Mouse (Mus musculus) MN1 (cell line): ENCODE data around the gene Plcxd2.

ENCODE experiments used
- DNase-seq: peaks from one replicate; pipeline ENCODE4 v3.0.0-alpha.2; 2016; ENCODE audit warnings: low spot score

The Plcxd2 gene

DNA sequence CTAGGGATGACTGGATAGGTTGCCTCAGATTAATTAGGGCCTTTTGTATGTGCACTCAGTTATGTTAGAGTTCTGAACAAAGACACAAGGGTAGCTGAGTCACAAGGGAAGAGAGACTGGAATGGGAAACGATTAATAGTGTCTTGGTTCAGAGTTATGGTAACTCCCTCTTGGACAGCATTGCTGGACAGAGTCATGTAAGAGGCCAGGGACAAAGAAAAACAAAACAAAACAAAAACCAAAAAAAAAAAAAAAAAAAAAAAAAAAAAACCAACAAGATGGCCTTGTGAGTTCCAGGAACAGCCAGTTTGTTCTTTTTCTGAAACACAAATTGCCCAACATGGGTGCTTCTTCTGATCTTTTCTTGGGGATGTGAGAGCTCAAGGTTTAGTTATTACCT lies 23.8 kb downstream of the Plcxd2 start:
- no peak for DNase-seq

DNA sequence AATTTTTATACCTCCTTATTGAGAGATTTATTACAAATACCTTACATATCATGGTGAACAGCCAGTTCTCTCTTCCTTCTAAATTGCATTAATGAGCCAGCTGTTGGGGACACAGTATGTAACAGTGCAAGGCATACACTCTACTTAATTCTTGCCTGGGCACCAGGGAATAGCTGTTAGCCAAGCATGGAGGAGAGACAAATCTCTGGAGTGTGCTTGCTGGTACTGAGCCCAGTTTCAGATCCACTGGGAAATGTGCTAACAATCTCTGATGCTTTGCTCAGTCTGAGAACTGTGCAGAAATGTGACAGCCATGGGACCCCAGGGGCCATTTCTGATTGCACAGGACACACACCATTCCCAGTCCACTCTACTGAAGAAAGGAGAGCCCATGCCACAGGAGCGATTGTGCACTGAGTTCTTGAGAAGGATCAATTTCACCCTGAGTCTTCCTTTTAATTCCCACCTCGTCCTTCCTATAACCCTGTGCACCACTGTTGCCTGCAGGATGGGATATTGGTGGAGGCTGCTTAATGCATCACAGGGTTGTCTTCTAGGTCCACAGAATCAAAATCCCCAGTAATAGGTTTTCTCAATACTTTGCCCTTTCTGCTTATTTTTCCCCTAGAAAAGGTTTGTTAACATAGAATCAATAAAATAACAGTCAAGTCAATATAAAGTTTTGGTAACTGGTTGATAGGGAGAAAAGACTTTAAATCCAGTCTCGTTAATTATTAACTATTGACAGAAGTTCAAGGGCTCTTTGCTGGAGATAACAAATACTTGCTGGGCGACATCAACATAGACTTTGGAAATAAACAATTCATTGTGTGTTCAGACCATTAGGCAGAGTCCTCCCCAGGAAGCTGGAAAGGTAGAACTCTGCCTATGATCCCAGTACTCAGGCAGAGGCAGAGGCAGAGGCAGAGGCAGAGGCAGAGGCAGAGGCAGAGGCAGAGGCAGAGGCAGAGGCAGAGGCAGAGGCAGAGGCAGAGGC lies 25.1 kb downstream of the Plcxd2 start:
- DNase-seq, result peak; percentile 7

DNA sequence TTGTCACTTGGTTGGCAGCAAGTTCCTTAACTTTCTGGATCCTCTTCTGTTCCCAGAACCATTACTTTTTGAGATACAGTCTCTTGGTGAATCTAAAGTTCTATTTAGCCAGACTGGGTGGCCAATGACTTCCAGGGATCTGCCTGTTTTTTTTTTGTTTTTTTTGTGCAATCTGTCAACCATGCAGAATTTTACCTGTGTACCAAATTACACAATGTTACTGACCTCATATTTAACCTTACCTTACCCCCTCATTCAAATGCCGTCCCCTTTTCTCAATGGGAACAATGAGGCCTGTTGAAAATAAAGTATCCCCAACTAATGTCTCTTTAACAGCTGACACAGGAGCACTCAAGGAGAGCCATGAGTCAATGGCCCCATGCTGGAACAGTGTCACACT lies 33.8 kb downstream of the Plcxd2 start:
- no peak for DNase-seq

DNA sequence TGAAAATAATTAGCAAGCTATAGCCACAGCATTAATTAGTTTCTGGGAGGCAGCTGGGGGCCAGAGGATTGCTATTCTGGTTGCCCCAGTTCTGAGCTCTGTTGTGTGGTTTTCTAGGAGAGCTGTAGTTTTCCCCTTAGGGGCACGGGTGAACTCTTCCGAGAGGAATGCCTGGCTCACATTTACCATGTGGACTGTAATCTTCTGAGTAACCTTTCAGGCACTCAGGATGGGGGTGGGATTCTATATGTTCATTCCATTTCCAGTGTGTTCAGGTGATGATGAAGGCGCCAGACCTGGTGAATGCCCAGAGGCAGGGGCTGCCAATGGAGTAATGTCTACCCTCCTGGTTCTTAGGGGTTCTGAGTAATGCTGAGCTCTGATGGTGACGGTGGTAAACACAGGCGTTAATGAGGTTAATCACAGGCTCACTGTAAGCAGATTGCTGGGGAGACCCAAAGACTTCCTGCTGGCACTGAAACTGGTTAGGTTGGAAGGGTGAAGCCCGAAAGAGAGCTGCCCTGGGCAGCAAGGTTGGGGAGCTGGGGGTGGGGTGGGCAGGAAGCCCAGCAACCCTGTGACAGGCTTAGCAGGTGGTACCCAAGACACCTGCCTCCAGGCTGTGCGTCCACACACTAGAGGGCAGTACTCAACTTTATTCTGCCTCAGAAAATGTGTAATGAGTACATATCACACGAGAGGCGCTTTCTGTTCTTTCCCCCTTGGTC lies 35.9 kb downstream of the Plcxd2 start:
- DNase-seq, result no peak

DNA sequence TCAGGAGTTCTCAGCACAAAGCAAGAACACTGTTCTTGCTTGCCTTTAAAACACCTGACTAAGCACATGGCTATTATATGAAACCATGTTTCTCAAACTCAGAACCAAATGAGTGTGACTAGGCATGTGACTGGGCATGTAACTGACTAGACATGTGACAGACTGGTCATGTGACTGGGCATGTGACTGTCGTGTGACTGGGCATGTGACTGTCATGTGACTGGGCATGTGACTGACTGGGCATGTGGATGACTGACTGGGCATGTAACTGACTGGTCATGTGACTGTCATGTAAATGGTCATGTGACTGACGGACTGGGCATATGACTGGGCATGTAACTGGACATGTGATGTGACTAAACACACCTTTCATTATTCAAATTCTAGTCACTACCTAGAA lies 39.8 kb downstream of the Plcxd2 start:
- DNase-seq, result peak; percentile 6

DNA sequence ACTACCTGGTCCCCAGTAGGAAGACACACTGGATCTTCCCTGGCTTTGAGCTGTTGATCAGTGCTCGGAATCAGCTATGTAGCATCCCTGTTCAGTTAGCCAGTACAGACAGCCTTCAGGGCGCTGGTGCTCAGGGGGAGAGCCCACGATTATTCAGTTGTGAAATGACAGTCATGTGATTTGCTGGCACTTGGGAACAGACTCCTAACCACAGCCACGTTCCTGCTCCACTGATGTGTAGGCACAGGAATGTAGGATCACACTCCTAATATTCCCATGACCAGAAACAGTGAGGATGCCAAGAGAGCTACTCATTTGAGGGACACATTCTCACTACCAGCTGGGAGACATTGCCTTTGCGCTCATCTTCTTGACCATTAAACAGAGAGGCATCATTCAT lies 41.3 kb downstream of the Plcxd2 start:
- no peak for DNase-seq

DNA sequence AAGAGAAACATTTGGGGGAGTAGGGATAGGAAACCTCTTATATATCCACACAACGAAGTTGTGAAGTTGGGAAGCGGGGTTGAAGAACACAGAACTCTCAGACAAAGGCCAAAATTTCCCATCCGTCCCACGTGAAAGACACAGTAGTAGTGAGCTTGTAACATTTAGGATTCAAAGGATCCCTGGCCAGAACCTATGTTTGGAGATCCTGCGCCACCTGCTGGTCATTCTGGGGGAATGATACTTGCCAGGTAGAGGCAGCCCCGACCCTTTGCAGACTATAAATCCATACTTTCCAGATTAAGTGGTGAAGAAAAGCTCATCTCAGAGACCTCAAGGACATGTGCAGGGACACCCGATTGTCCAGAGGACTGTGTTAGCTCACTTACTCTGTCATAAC lies 42.5 kb downstream of the Plcxd2 start:
- peak; percentile 49 for DNase-seq

DNA sequence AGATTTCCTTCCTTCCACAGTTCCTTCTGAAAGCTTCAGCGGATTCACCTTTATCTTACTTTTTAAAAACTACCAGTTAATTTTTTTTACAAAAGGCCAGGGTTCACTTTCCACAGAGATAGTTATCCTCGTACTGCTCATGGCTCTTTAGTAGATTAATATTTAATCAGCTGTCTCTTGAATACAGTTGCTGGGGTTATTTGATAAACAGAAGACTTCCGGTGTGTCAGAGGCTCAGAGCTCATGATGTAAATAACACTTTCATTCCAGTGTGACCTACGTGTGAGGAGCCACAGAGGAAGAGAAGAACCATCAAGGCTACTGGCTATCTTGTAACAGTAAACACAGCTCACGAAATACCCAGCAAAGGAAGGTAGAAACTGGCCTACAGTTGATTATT lies 43.4 kb downstream of the Plcxd2 start:
- no peak for DNase-seq

DNA sequence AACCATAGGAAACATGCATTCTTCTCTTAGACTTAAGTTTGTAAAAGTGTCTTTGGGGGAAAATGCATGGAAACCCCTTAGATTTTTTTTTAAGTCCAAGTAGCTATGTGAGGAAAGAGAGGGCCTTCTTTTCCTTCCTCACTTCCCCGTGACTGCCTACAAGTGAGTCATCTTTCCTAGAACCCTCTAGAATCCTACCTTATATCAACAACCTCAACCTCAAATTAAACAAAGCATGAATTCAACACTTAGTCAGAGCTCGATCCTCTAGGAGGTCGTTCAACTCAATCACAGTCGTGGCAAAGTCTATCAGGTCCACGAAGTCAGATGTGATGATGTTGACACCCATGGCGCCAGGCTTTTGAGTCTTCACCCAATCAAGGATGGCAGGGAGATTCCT lies 45.2 kb downstream of the Plcxd2 start:
- DNase-seq, result no peak

DNA sequence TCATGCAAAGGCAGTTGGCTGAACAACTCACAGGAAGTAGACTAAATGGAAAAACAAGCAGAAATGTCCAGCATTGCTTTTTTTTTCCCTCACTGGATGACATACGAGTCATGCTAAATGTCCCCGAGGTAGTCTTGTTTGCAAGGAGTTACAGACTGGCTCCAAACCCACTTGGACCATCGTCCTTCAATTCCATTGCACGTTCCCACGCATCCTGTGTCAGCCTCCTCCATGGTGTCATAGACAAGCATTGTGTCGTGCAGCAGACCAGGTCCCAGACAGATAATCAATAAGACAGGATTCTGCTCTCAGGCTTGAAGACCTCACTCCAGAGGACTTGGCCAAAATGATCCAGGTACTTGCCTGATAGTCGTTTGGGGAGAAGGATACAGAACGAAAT lies 46.2 kb downstream of the Plcxd2 start:
- DNase-seq, result no peak

DNA sequence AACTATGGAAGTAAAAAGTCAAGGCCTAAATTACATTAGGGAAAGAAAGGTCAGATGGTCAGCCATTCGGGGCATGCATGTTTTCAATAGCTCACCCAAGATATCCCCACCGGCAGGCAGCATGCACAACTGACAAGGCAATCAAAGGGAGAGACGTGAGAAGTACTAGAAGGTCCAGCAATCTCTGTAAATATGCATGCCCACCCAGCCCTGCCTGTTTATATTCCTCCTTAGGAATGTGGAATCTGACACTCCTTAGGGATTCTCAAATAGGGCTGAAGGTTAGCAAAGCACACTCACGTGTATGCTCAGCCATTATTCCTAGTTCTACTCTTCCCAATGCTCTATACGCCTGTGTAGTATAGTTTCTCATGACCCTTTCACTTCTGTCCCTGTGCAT lies 46.9 kb downstream of the Plcxd2 start:
- DNase-seq, result no peak

DNA sequence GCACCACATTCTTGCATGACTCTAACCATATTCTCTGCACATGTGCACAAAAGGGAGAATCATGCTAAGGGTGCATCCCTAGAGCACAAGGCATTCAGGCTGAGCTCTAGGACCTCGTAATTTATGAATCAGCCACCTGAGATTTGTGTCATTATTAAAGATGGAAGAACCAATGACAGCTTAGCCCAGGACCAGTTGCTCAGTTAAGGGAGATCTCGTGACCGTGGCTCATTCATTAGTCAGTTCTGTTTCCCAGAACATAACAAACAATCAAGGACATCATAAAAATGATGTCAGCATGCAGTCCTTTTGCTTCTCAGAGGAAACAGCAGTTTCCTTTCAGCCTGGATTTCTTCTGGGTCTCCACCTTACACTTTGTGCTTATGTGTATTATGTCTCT lies 49.0 kb downstream of the Plcxd2 start:
- DNase-seq, result no peak

DNA sequence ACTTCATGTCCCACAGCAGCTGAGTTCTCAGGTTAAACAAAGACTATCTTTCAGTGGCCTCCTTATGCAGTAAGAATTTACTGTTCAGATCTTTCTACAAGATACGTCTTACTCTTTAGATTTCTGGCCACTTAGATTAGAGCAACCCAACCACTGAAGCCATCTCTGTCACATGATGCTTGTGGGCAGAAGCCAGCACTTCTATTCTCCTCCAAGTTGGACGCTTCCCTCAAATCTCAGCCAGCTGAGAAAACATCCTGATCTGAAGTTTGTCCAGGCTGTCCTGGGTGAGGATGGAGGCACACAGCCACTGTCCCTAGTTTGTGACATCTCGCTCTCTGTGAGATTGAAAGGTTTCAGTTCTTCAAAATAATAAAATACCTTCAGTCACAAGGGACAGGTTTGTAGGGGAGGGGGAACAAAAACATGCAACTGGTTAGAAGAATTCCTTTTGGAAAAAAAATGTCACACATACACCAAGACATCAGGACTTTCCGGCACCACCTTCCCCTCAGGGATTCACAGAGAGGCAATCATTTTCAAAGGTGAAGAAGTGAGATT lies 53.5 kb downstream of the Plcxd2 start:
- DNase-seq, result no peak

DNA sequence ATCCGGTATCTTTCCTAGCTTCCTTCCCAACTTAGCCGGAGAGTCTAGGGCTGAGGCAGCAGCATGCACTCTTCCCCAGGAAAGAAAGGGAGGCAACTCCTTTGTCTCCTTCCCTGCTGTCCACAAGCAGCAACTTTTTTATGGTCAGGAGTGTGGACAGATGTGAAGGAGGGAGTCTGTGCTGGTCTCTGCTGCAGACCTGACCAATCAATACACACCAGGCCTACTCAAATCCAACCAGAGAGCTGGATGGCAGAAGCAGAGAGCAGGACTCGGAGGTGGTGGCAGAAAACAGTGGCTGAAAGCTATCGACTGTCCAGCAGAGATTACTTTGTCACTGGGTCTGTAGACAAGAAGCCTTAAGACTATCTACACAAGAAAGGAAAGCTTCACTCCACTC lies 56.6 kb downstream of the Plcxd2 start, which contains the start of gene Phldb2:
TSS of gene Phldb2 (minus strand) at position 205 of the 400 bp plus-strand sequence.
- no peak for DNase-seq

DNA sequence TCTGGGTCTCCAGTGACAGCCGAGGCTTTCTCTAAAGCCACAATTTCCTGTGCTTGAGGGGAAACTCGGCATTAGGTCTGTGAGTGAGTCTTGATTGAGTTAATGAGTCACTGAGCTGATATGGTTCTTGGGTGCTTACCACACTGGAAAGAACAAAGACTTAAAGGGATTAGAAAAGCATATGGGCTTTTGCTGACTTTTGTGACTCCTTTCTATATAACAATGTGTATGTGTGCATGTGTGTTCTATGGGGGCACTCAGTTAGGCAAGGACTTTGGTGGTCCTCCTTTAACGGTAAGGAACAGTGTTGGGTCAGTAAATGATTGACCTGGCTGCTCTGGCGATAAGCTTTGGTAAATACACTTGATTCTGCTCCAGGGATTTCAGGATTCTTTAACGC lies 57.5 kb downstream of the Plcxd2 start:
- DNase-seq, result no peak

DNA sequence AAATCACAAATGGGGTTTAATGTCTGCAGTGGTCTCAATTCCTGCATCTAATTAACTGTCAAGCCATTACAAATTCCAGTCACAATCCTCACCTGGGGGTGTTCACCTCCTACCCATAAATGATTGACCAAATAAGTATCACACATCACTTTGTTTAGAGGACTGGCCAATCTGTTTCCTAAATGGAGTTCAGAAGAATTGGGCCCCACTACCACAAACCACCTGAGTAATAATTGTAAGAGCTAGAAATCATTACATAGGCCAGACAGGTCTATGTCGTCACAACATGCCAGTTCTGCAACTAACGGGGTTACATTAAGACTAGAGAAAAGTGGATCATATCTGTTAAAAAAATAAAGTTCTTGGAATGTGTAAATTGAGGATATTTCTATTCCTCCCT lies 58.0 kb downstream of the Plcxd2 start:
- no peak for DNase-seq

DNA sequence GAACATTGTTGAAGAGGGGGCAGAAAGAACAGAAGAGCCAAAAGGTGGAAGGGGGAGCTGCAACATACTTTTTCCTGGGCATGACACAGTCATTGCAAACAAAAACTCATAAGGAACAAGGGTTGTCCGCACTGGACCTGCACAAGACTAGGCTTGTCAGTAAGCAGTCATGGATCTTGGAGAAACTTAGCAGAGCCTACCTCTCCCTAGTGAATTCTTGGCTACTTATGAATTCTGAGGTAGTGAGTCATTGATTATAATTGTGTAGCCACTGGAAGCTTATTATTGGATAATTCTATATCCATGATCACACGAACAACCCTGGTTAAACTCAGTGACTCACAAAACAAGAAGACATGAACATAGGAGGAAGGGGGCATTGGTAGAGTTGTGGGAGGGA lies 63.7 kb downstream of the Plcxd2 start:
- no peak for DNase-seq

DNA sequence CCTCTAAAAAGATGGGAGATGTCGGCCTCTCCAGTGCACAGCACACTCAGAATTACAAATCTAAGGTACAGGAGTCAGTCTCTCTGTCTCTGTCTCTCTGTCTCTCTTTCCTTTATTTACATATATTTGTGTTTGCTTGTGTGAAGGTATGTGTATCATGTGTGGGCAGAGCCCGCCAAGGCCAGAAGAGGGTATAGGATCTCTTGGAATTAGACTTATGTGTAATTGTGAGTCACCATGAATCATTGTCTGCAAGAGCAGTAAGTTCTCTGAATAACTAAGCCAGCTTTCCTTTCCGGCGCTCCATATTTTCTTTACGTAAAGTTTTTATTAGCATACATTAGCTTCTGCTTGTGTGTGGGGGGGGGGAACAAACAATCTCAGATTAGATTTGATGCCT lies 64.4 kb downstream of the Plcxd2 start:
- DNase-seq, result no peak

DNA sequence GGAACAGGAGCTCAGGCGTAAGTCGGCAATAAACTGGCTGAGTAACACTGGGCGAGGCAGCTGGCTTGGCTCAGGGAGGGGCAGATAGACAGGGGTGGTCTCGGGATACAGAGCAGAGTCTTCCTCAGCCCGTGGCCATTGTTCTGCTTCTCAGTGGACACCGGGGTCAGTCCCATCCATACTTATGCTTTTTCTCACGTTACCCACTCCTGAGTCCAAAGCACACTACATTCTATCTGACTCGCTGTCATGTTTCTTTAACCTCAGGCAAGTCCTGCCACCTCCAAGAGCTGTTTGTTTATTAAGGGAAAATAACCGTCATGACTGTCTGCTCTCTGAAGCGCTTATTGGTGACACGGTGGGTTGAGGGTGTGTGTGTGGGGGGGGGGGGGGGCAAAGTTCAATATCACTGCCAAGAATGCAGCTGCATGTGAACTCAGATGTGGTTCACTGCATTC lies 64.8 kb downstream of the Plcxd2 start:
- no peak for DNase-seq

DNA sequence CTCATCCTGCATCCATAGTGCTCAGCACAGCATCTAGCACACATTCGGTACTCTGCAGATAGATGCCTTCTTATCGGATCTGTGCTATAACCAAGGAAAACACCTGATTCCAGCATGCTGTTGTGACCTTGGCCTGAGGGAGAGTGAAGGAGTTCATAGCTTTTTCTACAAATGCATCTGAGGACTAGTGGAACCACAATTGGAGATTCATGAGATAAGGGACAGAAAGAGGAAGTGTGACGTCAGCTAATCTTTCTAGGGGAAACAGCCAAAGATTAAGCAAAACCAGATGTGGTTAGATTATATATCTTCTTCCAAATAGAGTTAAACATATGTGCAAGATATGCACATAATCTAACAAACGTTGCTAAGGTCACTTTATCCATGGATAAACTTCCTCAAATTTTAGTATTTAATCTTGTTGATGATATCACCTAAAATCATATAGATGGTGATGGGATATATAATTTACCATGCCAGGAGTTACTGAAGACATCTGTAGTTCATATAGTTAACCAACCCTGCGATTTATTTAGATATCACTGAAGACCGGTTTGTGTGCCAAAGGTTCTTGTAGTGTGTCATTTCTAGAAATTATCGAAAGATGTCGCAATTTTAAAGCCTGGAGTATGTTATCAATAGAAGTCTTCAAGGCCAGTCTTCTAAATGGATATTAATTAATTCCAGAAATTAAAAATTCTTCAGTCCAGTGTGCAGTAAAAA lies 67.7 kb downstream of the Plcxd2 start:
- no peak for DNase-seq

DNA sequence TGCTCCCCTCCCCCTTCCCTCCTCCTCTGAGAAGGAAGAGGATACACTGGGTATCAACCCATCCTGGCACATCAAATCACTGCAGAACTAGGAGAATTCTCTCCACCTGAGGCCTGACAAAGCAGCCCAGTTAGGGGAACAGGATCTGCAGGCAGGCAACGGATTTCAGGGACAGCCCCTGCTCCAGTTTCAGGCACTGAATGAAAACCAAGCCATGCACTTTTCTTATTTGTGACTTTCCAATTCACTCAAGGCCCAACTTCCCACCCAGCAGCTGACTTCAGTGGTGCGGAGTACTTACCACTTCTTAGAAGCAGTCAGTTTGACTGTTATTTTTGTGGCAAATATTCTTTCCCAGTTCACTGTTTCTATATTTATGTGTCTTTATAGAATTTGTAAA lies 69.3 kb downstream of the Plcxd2 start:
- no peak for DNase-seq

DNA sequence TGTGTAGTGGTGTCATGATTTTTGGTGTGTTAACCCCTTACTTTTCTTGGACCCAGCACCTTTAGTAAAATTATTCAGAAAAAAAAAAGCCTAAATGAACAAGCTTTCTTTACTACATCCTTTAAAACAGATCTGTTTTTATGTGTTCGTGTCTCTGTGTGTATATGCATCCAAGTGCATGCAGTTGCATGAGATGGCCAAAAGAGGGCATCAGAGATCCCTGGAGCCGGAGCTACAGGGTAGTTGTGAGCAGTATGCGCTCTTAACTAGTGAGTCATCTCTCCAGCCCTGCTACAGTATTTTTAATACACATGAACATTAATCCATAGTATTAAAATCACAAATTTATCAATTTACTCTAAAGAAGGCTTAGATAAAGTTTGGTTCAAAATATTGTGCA lies 70.6 kb downstream of the Plcxd2 start:
- DNase-seq, result no peak
